Mouse (Mus musculus) megakaryocyte-erythroid progenitor cell, adult 5-6 weeks (primary cell): ENCODE results near the gene Sik1. TPM values are rescaled to one million over a fixed set of nuclear protein-coding genes. Genes with fewer than 3 reads are reported as not detected.

Experiments
- ATAC-seq: replicated peaks from 2 replicates; pipeline ENCODE4 v1.8.0; 2016; ENCODE audit warnings: mild to moderate bottlenecking, inconsistent platforms; ENCODE audit not compliant: severe bottlenecking, poor library complexity, low FRiP score, low TSS enrichment
- total RNA-seq, 2 experiments: library from RNA; stranded (forward) in 1 of 2; stranded (reverse) in 1 of 2; fragments of 200-1000, 215-1000 nt in 1 of 2; fragments of >200 nt in 1 of 2; fragmentation: Nextera tagmentation in 1 of 2; gene quantifications; 2 replicates each; pipeline ENCODE4 v1.2.3; 2014 to 2017

The Sik1 gene
- total RNA-seq, 2 experiments from 2014 or later = 4.1 to 14.4 TPM

DNA sequence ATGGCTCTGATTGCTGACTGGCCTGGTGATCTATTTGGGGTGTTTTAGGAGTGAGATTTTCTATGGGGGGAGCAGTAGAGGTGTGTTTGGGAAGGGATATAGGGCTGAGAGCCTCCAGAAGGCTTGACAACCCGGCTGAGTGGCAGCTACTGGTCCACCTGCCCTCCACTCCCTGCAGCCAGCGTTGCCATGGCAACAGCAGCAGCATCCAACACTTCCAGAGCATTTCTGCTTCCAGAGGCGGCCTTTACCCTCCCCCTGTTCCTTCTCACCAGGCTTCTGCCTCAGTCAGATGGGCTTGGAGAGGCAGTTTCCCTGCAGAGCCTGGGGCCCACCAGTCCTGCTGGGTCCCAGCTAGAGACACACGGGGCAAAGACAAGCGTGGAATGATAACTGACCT is 38.4 kb downstream of the Sik1 start:
- no peak for ATAC-seq

DNA sequence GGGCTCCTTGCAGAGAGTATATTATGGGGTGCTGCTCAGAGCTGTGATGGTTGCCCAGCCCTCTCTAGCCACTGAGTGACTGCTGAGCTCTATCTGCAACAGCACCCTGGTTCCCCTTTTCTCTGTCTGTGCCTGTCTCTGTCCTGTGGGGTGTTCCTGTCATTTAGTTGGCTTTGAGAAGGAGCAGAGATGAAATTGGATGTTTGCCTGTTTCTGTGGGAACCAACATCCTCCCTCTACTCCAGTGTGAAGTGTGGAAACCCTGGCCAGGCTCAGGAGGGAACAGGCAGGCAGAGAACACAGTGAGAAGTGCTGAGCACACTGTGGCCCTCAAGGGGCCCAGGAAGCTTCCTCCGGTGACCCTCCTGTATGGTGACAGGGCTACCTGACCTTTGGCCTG is 40.8 kb downstream of the Sik1 start:
- no peak for ATAC-seq

DNA sequence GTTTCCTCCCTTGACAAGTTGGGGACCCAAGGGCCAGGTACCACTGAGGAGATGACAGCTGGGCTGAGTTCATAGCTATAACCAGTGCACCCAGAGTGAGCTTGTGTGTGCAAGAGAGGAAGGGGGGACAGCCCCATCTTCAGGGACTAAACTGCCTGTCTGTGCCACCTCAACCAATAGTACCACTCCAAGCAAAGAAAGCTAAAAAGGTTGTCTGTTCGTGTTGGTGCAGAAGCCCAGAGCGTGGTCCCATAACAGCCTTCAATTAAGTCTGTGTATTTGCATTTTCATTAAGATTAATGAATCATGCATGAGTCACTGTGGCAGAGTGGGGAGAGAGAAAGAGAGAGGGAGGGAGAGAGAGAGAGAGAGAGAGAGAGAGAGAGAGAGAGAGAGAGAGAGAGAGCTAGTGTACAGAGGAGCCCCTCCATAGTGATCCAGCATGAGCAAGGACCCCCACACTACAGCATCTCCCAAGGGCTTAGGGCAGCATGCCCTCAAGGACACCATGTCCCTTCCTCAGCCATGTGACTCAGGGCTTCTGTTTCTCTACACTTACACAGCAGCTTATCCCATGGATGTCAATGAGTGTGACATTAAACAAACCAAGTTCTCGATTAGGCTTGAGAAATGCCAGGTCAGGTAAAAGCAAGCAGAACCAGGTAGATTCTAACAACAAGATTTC is 41.5 kb downstream of the Sik1 start:
- no peak for ATAC-seq

DNA sequence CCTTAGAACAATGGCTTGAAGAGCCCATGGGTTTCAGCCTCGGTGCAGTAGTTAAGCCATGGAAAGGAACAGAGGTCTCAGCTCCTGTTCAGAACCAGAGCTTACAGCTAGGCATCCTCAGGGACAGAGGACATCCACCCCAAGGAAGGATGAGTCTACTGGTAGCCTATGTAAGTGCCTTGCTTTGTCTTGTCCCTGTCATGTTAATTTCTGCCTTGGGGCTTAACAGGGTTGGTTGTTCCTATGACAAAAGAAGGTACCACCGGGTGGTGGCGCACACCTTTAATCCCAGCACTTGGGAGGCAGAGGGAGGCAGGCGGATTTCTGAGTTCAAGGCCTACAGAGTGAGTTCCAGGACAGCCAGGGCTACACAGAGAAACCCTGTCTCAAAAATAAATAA is 44.3 kb downstream of the Sik1 start:
- no peak for ATAC-seq

DNA sequence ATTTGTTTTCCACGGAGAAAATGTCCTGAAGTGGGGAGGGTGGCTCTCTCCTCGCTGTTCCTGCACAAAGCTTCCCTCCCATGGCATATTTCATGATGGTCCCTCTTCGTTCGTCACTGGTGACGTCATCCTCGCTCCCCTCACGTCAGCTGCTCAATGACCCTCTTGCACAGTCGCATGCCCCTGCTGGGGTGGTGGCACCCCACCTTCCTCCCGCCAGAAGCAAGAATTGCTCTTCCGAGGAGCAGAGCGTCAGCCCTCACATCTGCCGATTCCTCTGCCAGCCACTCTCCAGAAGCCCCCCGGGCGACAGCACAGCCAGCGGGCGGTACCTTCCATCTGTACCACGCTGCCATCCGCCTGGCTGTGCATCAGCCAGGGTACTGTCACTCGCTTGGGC is 45.7 kb downstream of the Sik1 start:
- no peak for ATAC-seq

DNA sequence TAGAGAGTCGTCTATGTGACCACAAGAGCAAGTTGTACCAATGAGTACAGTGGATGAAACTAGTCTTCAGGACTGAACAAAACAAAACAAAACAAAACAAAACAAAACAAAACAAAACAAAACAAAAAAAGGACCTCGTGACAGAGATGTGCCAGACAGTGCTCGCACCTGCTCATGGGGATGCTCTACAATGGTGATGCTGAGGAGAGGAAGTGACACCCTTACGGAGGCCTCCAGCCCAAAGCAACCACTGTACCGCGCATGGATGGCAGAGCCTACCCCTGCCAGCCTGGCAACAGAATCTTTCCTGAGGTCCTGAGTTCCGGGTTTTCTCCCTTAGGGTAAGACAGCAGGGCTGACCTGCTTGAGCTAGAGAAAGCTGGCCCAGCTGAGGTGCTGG is 46.5 kb downstream of the Sik1 start:
- ATAC-seq = no peak

DNA sequence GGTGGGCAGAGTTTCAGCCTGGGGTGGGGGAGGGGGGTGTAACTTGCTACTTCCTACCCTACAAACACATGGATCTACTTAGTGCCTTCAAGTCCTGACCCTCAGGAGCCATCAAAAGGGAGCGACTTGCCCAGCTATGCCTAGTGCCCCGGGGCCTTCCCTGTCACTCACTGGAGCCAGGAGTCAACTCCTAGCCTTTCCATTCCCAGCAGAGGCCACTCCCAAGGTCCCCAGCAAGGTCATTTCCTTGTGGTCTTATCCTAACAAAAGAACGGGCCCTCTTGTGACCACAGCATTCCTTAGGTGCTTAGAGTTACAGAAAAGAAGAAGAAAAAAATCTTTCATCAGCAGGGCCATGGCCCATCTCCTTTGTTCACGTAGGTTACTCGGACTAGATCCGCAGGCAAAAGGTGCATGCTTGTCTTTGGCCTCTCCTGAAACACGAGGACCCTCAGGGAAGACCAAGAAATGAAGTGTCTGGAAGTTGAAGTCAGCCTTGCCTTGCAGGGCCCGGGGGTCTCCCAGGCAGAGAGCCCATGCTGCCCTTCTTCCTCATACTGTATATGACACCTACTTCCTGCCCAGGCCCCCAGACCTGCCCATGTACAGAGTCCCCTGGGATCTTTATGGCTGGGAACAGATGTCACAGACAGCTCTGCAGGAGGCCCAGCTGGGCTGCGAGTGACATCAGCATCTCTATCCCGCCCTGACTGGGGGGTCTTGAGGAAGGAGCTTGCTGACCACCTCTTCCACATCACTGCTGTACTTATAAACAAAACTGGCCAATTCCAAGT is 47.3 kb downstream of the Sik1 start:
- ATAC-seq = no peak

DNA sequence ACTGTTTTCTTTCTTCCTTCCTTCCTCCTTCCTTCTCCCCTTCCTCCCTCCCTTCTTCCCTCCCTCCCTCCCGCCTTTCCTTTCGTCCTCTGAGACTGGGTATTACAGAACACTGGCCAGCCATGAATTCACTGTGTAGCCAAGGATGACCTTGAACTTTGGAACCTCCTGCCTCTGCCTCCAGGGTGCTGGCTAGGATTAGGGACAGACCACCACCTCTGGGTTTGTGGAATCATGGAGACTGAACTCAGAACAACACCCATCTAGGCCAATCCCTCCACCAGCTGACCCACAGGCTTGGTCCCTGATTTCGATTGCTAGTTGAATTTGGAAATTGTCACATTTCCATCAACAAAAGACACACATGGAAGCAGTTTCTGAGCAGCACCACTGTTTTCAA is 49.1 kb downstream of the Sik1 start:
- ATAC-seq = no peak

DNA sequence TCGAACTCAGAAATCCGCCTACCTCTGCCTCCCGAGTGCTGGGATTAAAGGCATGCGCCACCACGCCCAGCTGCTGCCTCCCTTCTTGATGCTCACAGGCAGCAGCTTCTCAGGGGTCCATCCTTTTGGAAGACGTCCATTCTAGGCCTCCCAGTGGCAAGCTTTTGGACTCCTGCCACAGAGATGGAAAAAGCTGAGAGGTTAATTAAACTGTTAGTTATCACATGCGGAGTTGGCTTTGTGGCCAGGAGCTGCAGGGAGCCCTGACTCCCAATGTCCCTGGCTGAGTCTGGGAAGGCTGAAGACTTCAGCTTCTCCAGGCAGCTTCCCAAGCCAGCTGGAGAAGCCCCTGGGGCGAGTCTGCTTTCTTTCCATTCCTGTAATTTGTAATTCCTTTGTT is 49.6 kb downstream of the Sik1 start:
- no peak for ATAC-seq

DNA sequence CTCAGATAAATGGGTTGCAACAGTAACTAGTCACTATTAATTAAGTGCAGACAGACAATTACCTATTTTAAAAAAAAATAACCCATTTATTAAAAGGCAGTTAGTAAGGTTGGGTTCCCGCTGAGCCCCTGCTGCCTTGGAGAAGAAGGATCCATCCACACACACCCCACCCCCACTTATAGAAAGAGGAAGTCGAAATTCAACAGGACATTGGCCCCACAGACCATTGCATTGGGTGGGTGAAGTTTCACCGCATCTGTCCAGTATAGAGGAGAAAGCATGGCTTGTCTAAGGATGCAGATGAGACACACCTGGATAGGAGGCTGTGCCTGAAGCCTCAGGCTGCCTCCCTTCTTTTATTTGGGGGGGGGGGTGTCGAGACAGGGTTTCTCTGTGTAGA is 50.0 kb downstream of the Sik1 start:
- no peak for ATAC-seq

DNA sequence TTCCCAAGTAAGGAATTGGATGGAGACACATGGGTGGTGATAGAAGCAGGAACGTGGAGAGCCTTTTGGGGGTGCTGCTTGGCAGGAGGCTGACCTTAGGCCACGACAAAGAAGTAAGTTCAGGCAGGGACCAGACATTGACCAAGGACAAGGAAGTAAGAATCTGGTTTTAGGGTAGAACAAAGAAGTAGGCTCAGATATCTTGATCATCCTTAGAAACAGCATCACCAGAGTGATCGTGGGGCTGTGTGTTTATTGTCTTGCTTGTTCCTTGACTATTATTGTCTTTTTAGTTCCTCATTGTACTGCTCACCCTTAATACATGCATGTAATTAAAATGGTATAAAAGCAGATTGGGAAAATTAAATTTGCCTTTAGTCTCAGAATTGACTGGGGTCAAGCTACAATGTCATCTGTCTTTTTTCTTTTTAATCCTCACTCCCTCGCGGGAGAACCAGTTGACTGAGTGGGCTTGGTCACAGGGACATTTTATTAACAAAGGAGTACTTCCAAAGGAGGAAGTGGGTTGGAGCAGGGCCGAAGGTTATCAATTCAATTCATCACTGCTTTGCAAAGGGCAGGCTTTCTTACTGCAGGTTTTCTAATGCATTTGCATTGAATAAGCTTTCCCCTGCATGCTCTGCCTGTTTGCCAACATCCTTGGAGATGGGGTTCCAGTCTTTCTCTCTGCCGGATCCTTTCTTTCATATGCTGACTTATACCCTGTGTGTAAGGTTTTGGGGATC is 53.2 kb downstream of the Sik1 start:
- no peak for ATAC-seq

DNA sequence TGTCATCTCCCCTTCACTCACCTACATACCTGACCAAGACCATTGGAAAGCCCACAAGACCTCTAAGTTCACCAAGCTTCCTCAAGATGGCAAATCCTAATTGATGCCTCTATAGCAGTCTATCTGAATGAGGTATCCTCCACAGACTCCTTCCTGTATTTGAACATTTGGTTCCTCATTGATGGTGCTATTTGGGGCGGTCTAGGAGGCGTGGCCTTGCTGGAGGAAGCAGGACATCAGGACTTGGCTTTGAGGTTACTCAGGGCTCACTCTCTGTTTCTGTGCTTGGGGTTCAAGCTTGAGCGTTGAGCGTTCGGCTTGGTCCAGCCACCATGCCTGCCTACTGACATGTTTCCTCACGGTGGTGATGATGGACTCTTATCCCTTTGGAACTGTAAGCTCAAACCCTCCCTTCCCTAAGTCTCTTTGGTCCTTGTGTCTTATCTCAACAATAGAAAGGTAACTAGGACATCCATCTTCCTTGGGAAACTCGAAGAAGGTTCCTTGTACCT is 54.7 kb downstream of the Sik1 start:
- no peak for ATAC-seq

DNA sequence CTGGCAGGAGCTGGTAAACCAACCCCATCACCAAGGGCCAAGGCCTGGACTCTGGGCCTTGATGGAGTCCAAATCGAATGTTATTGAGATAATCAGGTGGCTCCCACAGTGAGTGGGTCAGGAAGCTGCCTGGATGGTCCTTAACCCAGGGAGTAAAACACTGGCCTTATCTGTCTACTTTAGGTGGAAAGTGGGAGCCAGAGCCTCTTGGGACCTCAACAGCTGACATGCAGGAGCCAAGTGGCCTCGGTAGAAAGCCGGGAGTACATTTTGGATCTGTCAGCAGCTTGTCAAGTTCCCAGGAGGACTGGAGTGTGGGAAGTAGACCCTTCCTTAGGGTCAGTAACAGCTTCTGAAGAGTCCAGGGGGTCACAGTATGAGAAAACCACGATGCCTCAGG is 59.7 kb downstream of the Sik1 start:
- no peak for ATAC-seq

Other genes with a start within 250 kb of the Sik1 start
- not detected in 2 replicates for gene Cbs, start 218.6 kb downstream of the Sik1 start, total RNA-seq (2014; fragmentation: Nextera tagmentation)
- 2.4 TPM in 1 of 2 replicates, not detected in the other for gene Cbs, start 218.6 kb downstream of the Sik1 start, total RNA-seq (2017)
- 178 and 219 TPM in 2 replicates for gene U2af1, start 196.9 kb downstream of the Sik1 start, total RNA-seq (2014; fragmentation: Nextera tagmentation)
- 310 and 385 TPM in 2 replicates for gene U2af1, start 196.9 kb downstream of the Sik1 start, total RNA-seq (2017)
- not detected in 2 replicates for gene Cryaa, start 178.0 kb downstream of the Sik1 start, total RNA-seq (2014; fragmentation: Nextera tagmentation)
- gene Cryaa, start 178.0 kb downstream of the Sik1 start, total RNA-seq (2017) = not detected in 2 replicates
- 63.6 and 66.2 TPM in 2 replicates for gene Rrp1b, start 180.3 kb upstream of the Sik1 start, total RNA-seq (2014; fragmentation: Nextera tagmentation)
- 70.4 and 95.9 TPM in 2 replicates for gene Rrp1b, start 180.3 kb upstream of the Sik1 start, total RNA-seq (2017)
- 0.47 TPM in 1 of 2 replicates, not detected in the other for gene Hsf2bp, start 180.5 kb upstream of the Sik1 start, total RNA-seq (2014; fragmentation: Nextera tagmentation)
- 0.46 TPM in 1 of 2 replicates, not detected in the other for gene Hsf2bp, start 180.5 kb upstream of the Sik1 start, total RNA-seq (2017)